10 mouse cellular contexts compared by ENCODE assay signal in the genomic region with DNA sequence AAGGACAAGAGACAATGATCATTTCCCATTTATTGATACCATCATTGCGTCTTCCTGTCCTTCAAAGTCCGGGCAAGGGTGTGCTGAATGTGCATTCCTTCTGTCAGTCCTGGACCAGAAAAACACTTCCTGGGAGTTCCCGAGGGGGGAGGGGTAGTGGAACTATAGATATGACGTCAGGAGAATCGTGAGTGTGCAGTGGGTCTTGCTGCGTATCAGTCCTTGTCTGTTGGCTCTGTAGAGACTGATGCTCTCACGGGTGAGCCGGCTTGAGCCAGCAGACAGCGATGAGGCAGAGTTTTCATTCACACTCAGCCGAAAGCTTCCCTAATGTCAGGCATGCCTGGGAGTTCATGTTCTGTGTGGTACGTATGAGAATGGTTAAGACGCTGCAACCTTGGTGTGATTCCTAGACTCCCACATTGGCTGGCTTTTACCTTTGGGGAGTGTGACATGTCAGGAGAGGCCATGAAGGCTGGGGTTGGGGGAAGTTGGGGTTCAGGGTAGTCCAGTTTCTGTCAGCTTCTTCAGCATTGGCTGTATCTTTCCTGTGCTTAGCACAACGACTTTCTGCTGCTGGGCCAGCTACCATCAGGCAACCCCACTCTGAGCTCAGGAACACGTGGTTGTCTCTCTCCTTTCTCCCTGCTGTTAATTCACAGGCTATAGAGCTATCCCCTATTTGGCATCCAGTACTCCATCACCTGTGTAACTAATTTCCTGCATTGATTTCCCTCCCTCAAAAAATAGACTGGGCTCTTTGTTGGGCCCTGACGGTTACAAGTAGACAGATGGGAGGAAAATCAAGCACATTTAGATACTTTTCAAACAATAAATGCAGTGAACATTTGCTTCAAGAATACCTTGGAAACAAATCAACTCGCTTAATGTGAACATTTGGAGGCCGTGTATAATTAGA.
A peak's percentile ranks its signal among the peaks of the same experiment; 100 is the strongest.
DNase-seq lines count a peak whose midpoint lies in the region; ATAC-seq and TF ChIP-seq lines count a peak whose summit lies in the region.
"Had no signal": no experiment of that assay in that cellular context is flagged by ENCODE, and none has a peak within 500 bp of the region (broad histone marks: within the 10 kb centered on the region; RNA-seq: fewer than 3 reads in every experiment).

No protein-coding gene starts in this region.

- H3K27me3 ChIP-seq in forebrain, embryonic 13.5 days, result no peaks in the 10 kb centered on the region
- H3K27me3 ChIP-seq in forebrain, embryonic 10.5 days (ENCODE audit: poor library complexity, severe bottlenecking), result no peaks in the 10 kb centered on the region
- H3K27me3 ChIP-seq: embryonic facial prominence, embryonic 15.5 days had no signal

- H3K9ac ChIP-seq in forebrain, embryonic 13.5 days, result no peak overlapping the region
- H3K9ac ChIP-seq: embryonic facial prominence, embryonic 15.5 days had no signal

- H3K4me3 ChIP-seq in forebrain, embryonic 13.5 days, result no peak overlapping the region
- no peak overlapping the region for H3K4me3 ChIP-seq in forebrain, embryonic 10.5 days
- H3K4me3 ChIP-seq: embryonic facial prominence, embryonic 15.5 days had no signal

- no peak for TF ChIP-seq CTCF in brain, embryonic 14.5 days (IDR thresholded peaks at IDR 0.05; ENCODE audit: borderline replicate concordance, extremely low read depth, insufficient read depth, insufficient read length)

- WGBS in forebrain, embryonic 13.5 days, result 68% methylated on average over 17 of the region's 17 CpGs
- 82% methylated on average over 17 of the region's 17 CpGs for WGBS in forebrain, embryonic 10.5 days

- peaks cover 17% of the 10 kb centered on the region; the same call in 1 of the 2 replicates for H3K4me1 ChIP-seq in forebrain, embryonic 13.5 days
- 0 out of 2 replicates have a peak, but pooled peaks cover 8% of the 10 kb centered on the region for H3K4me1 ChIP-seq in forebrain, embryonic 10.5 days

- TF ChIP-seq POLR2A in brain, embryonic 14.5 days (IDR thresholded peaks at IDR 0.05; ENCODE audit: borderline replicate concordance, extremely low read depth, insufficient read depth, insufficient read length, poor library complexity, severe bottlenecking), result no peak

- intact Hi-C loops in heart, postnatal 10 days (cut with DNase I), result no loop called here

- H3K36me3 ChIP-seq in forebrain, embryonic 13.5 days (ENCODE audit: poor library complexity, severe bottlenecking), result no peaks in the 10 kb centered on the region
- H3K36me3 ChIP-seq in forebrain, embryonic 10.5 days (replicated peaks), result no peaks in the 10 kb centered on the region
- H3K36me3 ChIP-seq: embryonic facial prominence, embryonic 15.5 days had no signal

- no peak overlapping the region for H3K4me2 ChIP-seq in forebrain, embryonic 13.5 days
- H3K4me2 ChIP-seq: embryonic facial prominence, embryonic 15.5 days had no signal

- no peaks in the 10 kb centered on the region for H3K9me3 ChIP-seq in forebrain, embryonic 13.5 days (replicated peaks)
- H3K9me3 ChIP-seq in forebrain, embryonic 10.5 days, result no peaks in the 10 kb centered on the region
- H3K9me3 ChIP-seq: embryonic facial prominence, embryonic 15.5 days had no signal

- H3K27ac ChIP-seq in forebrain, embryonic 13.5 days, result peak overlapping the region; percentile 37; the same call in 1 of the 2 replicates
- H3K27ac ChIP-seq in forebrain, embryonic 10.5 days, result no peak overlapping the region
- H3K27ac ChIP-seq: embryonic facial prominence, embryonic 15.5 days had no signal

- peak; percentile 77 for ATAC-seq in forebrain, embryonic 13.5 days

- DNase-seq in forebrain, embryonic 10.5 days (ENCODE audit: extremely low spot score, low spot score), result no peak
- peak; percentile 12 for DNase-seq in layer of hippocampus, adult 11-12 months (ENCODE audit: low spot score)
- DNase-seq in layer of hippocampus, postnatal 25 days (ENCODE audit: extremely low spot score in 1 of 2, low spot score in 1 of 2), result no peak
- peak; percentile 74 for DNase-seq in brain, embryonic 14.5 days (ENCODE audit: low read depth)
- DNase-seq in heart, postnatal 10 days, result peak; percentile 44 to 55
- no peak for DNase-seq in right cerebral cortex, postnatal 14 days
- DNase-seq in Muller cell, postnatal 12 days (ENCODE audit: inconsistent ontology term), result no peak
- DNase-seq: adrenal gland, adult 2 months had no signal

Comparison
In these comparisons a context has a peak if more than half of its experiments do, and no peak if none do; other contexts are left out.
1. DNase-seq: peak in layer of hippocampus, adult 11-12 months (single experiment), brain, embryonic 14.5 days (single experiment) and heart, postnatal 10 days (2 of 2); none in forebrain, embryonic 10.5 days (single experiment), layer of hippocampus, postnatal 25 days (0 of 2), right cerebral cortex, postnatal 14 days (single experiment) and Muller cell, postnatal 12 days (single experiment).